Mouse (Mus musculus): Measurements from ENCODE around the gene Taok3. TPM values are rescaled to one million over a fixed set of nuclear protein-coding genes. Genes with fewer than 3 reads are reported as not detected.

The Taok3 gene
- total and polyA plus RNA-seq, 3 experiments = 32.1 to 79.2 TPM; not detected in 1

- TF ChIP-seq POLR2AphosphoS2 (IDR thresholded peaks at IDR 0.05; ENCODE audit: low read length) (no peak), TCF12 (IDR thresholded peaks at IDR 0.05; ENCODE audit: low read depth, low read length) (no peak), RAD21 (IDR thresholded peaks at IDR 0.05; ENCODE audit: low read depth, low read length) (no peak), USF1 (IDR thresholded peaks at IDR 0.05; ENCODE audit: low read depth, low read length) (no peak), MYB (IDR thresholded peaks at IDR 0.05; ENCODE audit: low read depth, low read length) (no peak), CHD2 (IDR thresholded peaks at IDR 0.05; ENCODE audit: low read length) (no peak), ZC3H11A (IDR thresholded peaks at IDR 0.05; ENCODE audit: low read depth, low read length) (no peak), UBTF (IDR thresholded peaks at IDR 0.05; ENCODE audit: borderline replicate concordance, insufficient read depth, low read depth, low read length) (no peak), TAL1 (IDR thresholded peaks at IDR 0.05; ENCODE audit: low read length) (no peak), SMC3 (IDR thresholded peaks at IDR 0.05; ENCODE audit: low read depth, low read length) (no peak), ZNF384 (IDR thresholded peaks at IDR 0.05; ENCODE audit: low read depth, low read length) (no peak), BHLHE40 (IDR thresholded peaks at IDR 0.05; ENCODE audit: borderline replicate concordance, low read depth, low read length) (no peak), NELFE (IDR thresholded peaks at IDR 0.05; ENCODE audit: low read depth, low read length) (no peak)
- H3K4me3 ChIP-seq (ENCODE audit: control insufficient read depth in 1 of 2, insufficient read depth in 1 of 2, low read depth in 2 of 2, low read length in 2 of 2) = no peak overlapping the region
Measured at GRCm38 (mm10) chr5:117150068-117150467, 30.1 kb downstream of the Taok3 start.

GRCm38 (mm10) chr5:117152944-117153343 lies 33.0 kb downstream of the Taok3 start:
- H3K27me3 ChIP-seq (ENCODE audit: control insufficient read depth in 1 of 2, insufficient read depth in 2 of 2, low read length in 2 of 2) = no peaks in the 10 kb centered on the region
- H3K36me3 ChIP-seq (ENCODE audit: control insufficient read depth in 1 of 2, insufficient read depth in 2 of 2, low read length in 2 of 2) = peaks cover 15 to 25% of the 10 kb centered on the region in 2 experiments

More at GRCm38 (mm10) chr5:117150068-117150467, 30.1 kb downstream of the Taok3 start:
- Histone ChIP-seq H3K79me2 (ENCODE audit: control insufficient read depth, insufficient read depth, low read length, poor library complexity) (peaks cover 64% of the 10 kb centered on the region), H3K4me1 (ENCODE audit: control insufficient read depth in 1 of 2, insufficient read depth in 2 of 2, low read length in 2 of 2) (peaks cover 8 to 18% of the 10 kb centered on the region in 2 experiments), H3K9me3 (replicated peaks; ENCODE audit: insufficient read depth, low read length) (no peaks in the 10 kb centered on the region), H3K27me3 (ENCODE audit: control insufficient read depth in 1 of 2, insufficient read depth in 2 of 2, low read length in 2 of 2) (no peaks in the 10 kb centered on the region), H3K27ac (ENCODE audit: control insufficient read depth, low read depth, low read length) (no peak overlapping the region), H3K9ac (ENCODE audit: control insufficient read depth, low read depth, low read length, poor library complexity, severe bottlenecking) (no peak overlapping the region), H3K36me3 (ENCODE audit: control insufficient read depth in 1 of 2, insufficient read depth in 2 of 2, low read length in 2 of 2) (peaks cover 20 to 28% of the 10 kb centered on the region in 2 experiments)
- DNase-seq (ENCODE audit: low read depth, low spot score) = no peak

More at GRCm38 (mm10) chr5:117152944-117153343, 33.0 kb downstream of the Taok3 start:
- Histone ChIP-seq H3K4me3 (ENCODE audit: control insufficient read depth in 1 of 2, insufficient read depth in 1 of 2, low read depth in 2 of 2, low read length in 2 of 2) (no peak overlapping the region), H3K9me3 (replicated peaks; ENCODE audit: insufficient read depth, low read length) (no peaks in the 10 kb centered on the region), H3K79me2 (ENCODE audit: control insufficient read depth, insufficient read depth, low read length, poor library complexity) (peaks cover 52% of the 10 kb centered on the region), H3K9ac (ENCODE audit: control insufficient read depth, low read depth, low read length, poor library complexity, severe bottlenecking) (no peak overlapping the region), H3K27ac (ENCODE audit: control insufficient read depth, low read depth, low read length) (no peak overlapping the region), H3K4me1 (ENCODE audit: control insufficient read depth in 1 of 2, insufficient read depth in 2 of 2, low read length in 2 of 2) (peaks cover 8 to 14% of the 10 kb centered on the region in 2 experiments)
- DNase-seq (ENCODE audit: low read depth, low spot score) = peak; percentile 47
- TF ChIP-seq CTCF (IDR thresholded peaks at IDR 0.05 in 2 of 3, conservative IDR thresholded peaks at IDR 0.05 in 1 of 3; ENCODE audit: control insufficient read depth in 1 of 3, insufficient read depth in 1 of 3, low read depth in 2 of 3, low read length in 3 of 3, poor library complexity in 1 of 3, severe bottlenecking in 1 of 3) = peak; percentile 4 to 47 (median 38); a peak in 4 of 6 replicates
- no peak for TF ChIP-seq TAL1 (IDR thresholded peaks at IDR 0.05; ENCODE audit: low read length)
- TF ChIP-seq POLR2AphosphoS2 (IDR thresholded peaks at IDR 0.05; ENCODE audit: low read length) = no peak
- TF ChIP-seq MAX (IDR thresholded peaks at IDR 0.05; ENCODE audit: low read length) = no peak
- TF ChIP-seq KAT2A (conservative IDR thresholded peaks at IDR 0.05; ENCODE audit: low read depth, low read length) = no peak
- TF ChIP-seq HCFC1 (IDR thresholded peaks at IDR 0.05; ENCODE audit: low read depth, low read length) = no peak
